ENCODE assay signal across 8 mouse cellular contexts in genomic region chr11:118476396-118477373, GRCm38 (mm10). TPM values are rescaled to one million over a fixed set of nuclear protein-coding genes. Genes with fewer than 3 reads are reported as not detected.
DNase-seq lines count a peak whose midpoint lies in the region; ATAC-seq lines count a peak whose summit lies in the region.

TSS of gene Engase (plus strand) at chr11:118476829.

- peak; percentile 98 to 99 for DNase-seq in adrenal gland, adult (ENCODE audit: inconsistent age in 2 of 2, low spot score in 1 of 2)
- peak; percentile 97 for DNase-seq in embryo, embryonic 10.5 days (ENCODE audit: low spot score)
- DNase-seq in gastrocnemius, postnatal 14 days = peak; percentile 98
- DNase-seq in left cerebral cortex, postnatal 10 days (ENCODE audit: extremely low spot score in 1 of 2, low spot score in 2 of 2) = peak; percentile 96 to 98
- peak; percentile 97 for DNase-seq in right cerebral cortex, postnatal 25 days
- DNase-seq in urinary bladder, postnatal 4 days (ENCODE audit: low spot score in 2 of 2) = peak; percentile 95 to 96

- ATAC-seq in inflammation-experienced regulatory T-cells, adult 6 months = peak; percentile 100
- peak; percentile 99 for ATAC-seq in megakaryocyte-erythroid progenitor cell, adult 5-6 weeks (replicated peaks; ENCODE audit: low FRiP score, low TSS enrichment, poor library complexity, severe bottlenecking)

- intact Hi-C loops in gastrocnemius, postnatal 14 days (cut with DNase I; ENCODE audit: low total_unique reads) = no loop called here
- intact Hi-C loops in left cerebral cortex, postnatal 10 days (cut with DNase I) = no loop called here

RNA-seq across cellular contexts. Expression of gene Engase, which starts in this region (rescaled TPM):
- 10 to 100 TPM; 13.1 to 13.5 TPM for total RNA-seq in gastrocnemius, postnatal 14 days (2021)
- 1 to 10 TPM; 1.7 to 1.9 (median 1.9) TPM for polyA plus RNA-seq in inflammation-experienced regulatory T-cells, adult 6 months (2017; shearing (Covaris generic))
- total RNA-seq in left cerebral cortex, postnatal 10 days (2021) = 10 to 100 TPM; 11.5 to 13.9 TPM
- total RNA-seq in megakaryocyte-erythroid progenitor cell, adult 5-6 weeks (2014; fragmentation: Nextera tagmentation) = 13.5 and 13.7 TPM in 2 replicates
- total RNA-seq in megakaryocyte-erythroid progenitor cell, adult 5-6 weeks (2017) = 6.1 and 10.7 TPM in 2 replicates

Comparison
In these comparisons a context has a peak if more than half of its experiments do, and no peak if none do; other contexts are left out.
1. Peak in every context shown above with its lines: DNase-seq and ATAC-seq.